Mouse (Mus musculus): Measurements from ENCODE around the gene Drc3. TPM values are rescaled to one million over a fixed set of nuclear protein-coding genes. Genes with fewer than 3 reads are reported as not detected.

Drc3 gene
- polyA plus RNA-seq, 1 experiment, result 0.26 TPM

DNA sequence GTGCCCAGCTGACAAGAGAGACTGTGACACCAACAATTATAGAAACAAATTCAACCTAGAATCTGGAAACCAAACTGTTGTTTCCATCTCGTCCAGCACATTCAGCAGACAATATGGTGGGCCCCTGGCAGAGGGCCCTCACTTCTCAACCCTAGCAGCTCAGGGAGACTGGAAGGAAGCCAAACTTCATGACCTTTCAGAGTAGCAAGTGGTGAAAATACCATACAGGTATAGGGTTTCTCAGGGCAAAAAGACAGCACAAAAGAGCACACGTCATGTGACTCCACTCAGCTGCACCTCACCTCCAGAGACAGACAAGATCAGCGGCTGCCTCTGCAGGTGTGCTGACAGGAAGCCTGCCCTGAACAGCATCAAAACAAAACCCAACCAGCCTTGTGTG lies 19.0 kb upstream of the Drc3 start:
- 78% methylated on average over 3 of the region's 3 CpGs for WGBS

GRCm38 (mm10) chr11:60335771-60336170 lies 17.4 kb upstream of the Drc3 start:
- WGBS, result 51% methylated on average over 2 of the region's 2 CpGs
- no peak for DNase-seq (ENCODE audit: low read depth, low spot score)

More for the DNA sequence above, 19.0 kb upstream of the Drc3 start:
- DNase-seq (ENCODE audit: low read depth, low spot score), result no peak

DNA sequence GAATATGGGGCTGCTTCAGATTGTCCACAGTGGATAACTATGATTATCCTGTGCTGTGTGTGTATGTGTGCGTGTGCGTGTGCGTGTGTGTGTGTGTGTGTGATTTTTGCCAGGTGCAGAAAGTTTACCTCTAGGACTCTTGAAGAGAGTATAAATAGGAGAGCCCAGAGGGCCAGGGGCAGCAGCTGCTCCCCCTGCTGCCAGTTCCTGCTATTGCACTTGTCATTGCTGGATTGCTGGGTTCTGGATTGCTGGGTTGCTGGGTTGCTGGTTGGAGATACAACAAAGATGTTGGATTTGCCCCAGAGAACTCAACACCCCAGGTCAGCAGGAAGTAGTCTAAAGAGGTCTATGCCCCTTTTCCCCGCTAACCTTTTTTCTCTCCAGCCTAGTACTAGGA lies 14.8 kb upstream of the Drc3 start:
- DNase-seq (ENCODE audit: low read depth, low spot score), result no peak
- WGBS, result 88% methylated on average over 4 of the region's 4 CpGs

GRCm38 (mm10) chr11:60339361-60339760 lies 13.8 kb upstream of the Drc3 start:
- DNase-seq (ENCODE audit: low read depth, low spot score), result peak; percentile 76
- WGBS, result 37% methylated on average over 12 of the region's 12 CpGs

DNA sequence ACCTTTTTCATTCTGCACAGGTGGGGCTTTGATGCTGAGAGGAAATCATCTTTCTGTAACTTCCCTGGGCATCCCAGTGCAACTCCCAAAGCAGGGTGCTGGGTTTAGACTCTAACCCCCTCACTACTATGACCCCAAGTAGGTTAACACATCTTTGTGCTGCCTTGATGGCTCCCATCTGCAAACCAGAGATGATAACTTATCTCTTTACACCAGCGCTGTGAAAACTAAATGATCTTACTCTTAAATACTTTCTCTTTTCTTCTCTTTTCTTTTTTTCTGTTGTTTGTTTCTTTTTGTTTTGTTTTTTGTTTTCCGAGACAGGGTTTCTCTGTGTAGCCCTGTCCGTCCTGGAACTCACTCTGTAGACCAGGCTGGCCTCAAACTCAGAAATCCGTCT lies 7.3 kb upstream of the Drc3 start:
- WGBS, result 91% methylated on average over 4 of the region's 4 CpGs
- no peak for DNase-seq (ENCODE audit: low read depth, low spot score)

DNA sequence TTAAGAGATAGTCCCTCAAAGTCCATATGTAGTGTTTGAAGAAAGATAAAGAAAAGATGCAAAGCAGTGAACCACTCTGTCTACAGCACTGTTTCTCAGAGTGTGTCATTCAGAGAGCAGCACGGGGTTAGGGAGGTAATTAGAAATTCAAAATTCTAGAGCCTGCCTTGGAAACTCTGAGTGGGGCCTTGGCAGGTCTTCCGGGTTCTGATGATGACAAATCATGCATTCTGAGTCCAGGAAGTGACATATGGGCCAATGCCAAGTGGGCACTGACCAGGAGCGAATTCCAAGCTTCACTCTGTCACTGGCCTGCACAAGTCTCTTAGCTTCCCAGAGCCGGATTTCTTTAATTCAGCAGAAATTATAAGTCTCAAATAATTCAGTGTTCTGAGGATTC lies 6.6 kb upstream of the Drc3 start:
- no peak for DNase-seq (ENCODE audit: low read depth, low spot score)
- 26% methylated on average over 4 of the region's 4 CpGs for WGBS

- no peak for DNase-seq (ENCODE audit: low read depth, low spot score)
- WGBS, result 30% methylated on average over 2 of the region's 2 CpGs
Observed at GRCm38 (mm10) chr11:60351388-60351787, 1.7 kb upstream of the Drc3 start.

GRCm38 (mm10) chr11:60351925-60352371 lies 1.2 kb upstream of the Drc3 start:
- WGBS, result 3% methylated on average over 11 of the region's 11 CpGs
- no peak for DNase-seq (ENCODE audit: low read depth, low spot score)

DNA sequence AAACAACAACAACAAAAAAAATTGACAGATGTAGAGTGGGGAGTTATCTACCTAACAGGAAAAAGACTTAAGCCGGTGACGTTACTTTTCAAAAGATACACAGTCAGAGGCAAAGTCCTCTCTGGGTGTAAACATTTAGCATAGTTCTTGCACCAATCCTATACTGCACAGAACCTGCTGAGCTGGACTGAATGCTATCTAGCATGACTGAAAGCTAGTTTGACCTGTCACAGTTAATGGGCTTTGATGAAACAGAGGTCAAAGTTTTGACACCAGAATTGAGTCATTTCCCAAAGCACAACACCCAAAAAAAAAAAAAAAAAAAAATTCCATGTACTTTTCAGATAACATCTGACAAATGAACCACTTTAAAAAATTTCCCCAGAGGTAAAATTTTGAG lies 2.8 kb downstream of the Drc3 start:
- WGBS, result 34% methylated on average over 2 of the region's 2 CpGs
- DNase-seq (ENCODE audit: low read depth, low spot score), result no peak

GRCm38 (mm10) chr11:60357116-60357515 lies 4.0 kb downstream of the Drc3 start:
- WGBS, result 59% methylated on average over 1 of the region's 1 CpGs
- no peak for DNase-seq (ENCODE audit: low read depth, low spot score)

DNA sequence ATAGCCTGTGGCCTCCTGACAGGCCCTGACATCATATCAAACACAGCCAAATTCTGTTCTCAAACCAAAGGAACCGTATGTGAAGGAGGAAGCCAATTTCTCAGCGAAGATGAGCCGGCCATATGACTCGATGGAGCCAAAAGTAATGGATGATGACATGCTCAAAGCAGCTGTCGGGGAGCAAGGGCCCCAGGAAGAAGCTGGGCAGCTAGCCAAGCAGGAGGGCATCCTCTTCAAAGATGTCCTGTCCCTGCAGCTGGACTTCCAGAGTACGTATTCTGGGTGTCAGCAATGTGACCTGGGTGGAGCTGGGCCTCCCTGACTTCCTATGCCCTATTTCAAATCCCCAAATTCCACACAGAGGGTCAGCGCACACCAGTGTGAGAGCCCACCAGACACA lies 5.4 kb downstream of the Drc3 start:
- 73% methylated on average over 7 of the region's 7 CpGs for WGBS
- DNase-seq (ENCODE audit: low read depth, low spot score), result no peak

GRCm38 (mm10) chr11:60359138-60359537 lies 6.0 kb downstream of the Drc3 start:
- 59% methylated on average over 5 of the region's 5 CpGs for WGBS
- no peak for DNase-seq (ENCODE audit: low read depth, low spot score)

- WGBS, result 65% methylated on average over 1 of the region's 1 CpGs
Observed at GRCm38 (mm10) chr11:60359936-60360335, 6.8 kb downstream of the Drc3 start.

GRCm38 (mm10) chr11:60360631-60361201 lies 7.6 kb downstream of the Drc3 start:
- 36% methylated on average over 5 of the region's 5 CpGs for WGBS
- DNase-seq (ENCODE audit: low read depth, low spot score), result no peak

More at GRCm38 (mm10) chr11:60359936-60360335, 6.8 kb downstream of the Drc3 start:
- DNase-seq (ENCODE audit: low read depth, low spot score), result no peak

GRCm38 (mm10) chr11:60366239-60367019 lies 13.3 kb downstream of the Drc3 start:
- 42% methylated on average over 16 of the region's 16 CpGs for WGBS
- no peak for DNase-seq (ENCODE audit: low read depth, low spot score)

- no peak for DNase-seq (ENCODE audit: low read depth, low spot score)
- 64% methylated on average over 3 of the region's 3 CpGs for WGBS
Observed at GRCm38 (mm10) chr11:60367256-60367655, 14.1 kb downstream of the Drc3 start.

DNA sequence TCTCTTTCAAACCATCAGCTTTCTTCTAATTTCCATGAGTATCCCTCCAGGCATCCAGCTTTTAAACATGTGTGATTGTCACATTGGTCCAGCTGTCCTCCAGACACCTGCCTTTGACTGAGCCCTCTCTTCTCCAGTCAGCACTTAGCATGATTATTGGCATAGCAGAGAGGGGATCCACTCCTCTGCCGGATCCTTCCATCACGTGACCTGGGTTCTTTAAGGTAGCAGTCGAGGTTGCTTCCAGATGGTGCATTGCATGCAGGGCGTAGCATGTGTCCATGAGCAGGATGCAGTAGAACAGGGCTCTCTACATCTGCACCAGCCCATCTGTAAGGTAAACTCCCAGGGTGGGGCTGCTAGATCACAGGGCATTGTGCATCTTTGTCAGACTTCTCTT lies 15.8 kb downstream of the Drc3 start:
- WGBS, result 30% methylated on average over 4 of the region's 4 CpGs

GRCm38 (mm10) chr11:60369448-60369847 lies 16.3 kb downstream of the Drc3 start:
- 58% methylated on average over 4 of the region's 4 CpGs for WGBS
- DNase-seq (ENCODE audit: low read depth, low spot score), result no peak

More for the DNA sequence above, 15.8 kb downstream of the Drc3 start:
- no peak for DNase-seq (ENCODE audit: low read depth, low spot score)

DNA sequence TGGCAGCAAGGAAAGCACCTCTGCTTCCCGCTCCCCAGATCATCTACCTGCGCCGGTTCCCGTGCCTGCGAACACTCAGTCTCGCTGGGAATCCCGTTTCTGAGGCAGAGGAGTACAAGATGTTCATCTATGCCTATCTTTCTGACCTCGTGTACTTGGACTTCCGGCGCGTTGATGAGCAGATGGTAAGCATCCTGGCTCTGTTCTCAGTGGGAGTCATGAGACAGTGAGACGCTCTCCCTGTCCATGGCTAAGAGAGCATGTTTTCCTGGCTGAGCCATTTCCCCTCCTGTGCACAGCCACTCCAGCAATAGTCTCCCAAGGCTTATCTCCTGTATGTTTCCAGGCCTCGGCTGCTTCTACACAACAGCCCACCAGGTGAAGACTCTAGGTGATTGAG lies 17.3 kb downstream of the Drc3 start:
- WGBS, result 83% methylated on average over 13 of the region's 13 CpGs
- DNase-seq (ENCODE audit: low read depth, low spot score), result no peak

DNA sequence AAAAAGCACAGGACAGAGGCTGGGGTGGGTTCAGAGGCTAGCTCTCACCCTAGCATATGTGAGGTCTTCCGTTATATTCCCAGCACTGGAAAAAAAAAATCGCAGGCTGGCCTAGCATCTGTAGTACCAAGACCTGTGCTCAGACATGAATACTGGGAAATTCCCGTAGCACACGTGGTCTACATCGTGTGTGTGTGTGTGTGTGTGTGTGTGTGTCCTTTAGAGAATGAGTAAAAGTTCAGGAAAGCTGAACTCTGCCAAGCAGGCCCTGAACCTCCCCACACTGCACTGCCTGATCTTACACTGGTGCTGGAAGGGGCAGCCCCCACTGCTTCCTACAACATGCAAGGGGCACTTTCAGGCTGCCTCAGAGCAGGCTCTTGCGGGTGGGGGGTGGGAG lies 21.4 kb downstream of the Drc3 start:
- no peak for DNase-seq (ENCODE audit: low read depth, low spot score)
- 85% methylated on average over 6 of the region's 6 CpGs for WGBS

DNA sequence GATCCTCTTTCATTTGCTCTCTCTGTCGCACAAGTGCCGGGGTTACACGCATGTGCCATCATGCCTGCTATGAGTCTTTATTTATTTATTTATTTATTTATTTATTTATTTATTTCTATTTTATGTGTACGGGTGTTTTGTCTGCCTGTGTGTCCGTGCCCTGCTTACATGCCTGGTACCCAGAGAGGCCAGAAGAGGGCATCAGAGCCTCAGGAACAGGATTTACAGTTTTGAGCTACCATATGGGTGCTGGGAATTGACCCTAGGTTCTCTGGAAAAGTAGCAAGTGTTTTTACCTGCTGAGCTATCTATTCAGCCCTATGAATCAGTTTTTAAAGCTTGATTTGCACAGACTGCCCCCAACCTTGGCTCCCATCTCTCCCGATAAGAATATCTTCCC lies 30.4 kb downstream of the Drc3 start:
- no peak for DNase-seq (ENCODE audit: low read depth, low spot score)
- WGBS, result 87% methylated on average over 6 of the region's 6 CpGs

All from large intestine, adult 2 months (tissue).